Mouse (Mus musculus) mouse embryonic stem cell (cell line): ENCODE measurements at regions not wholly inside any gene's neighbourhood (a gene's known extent, or its start where the extent isn't known, plus 50 kb on each side); places are given as distances from the start of the nearest gene placed in this dataset.
"Not testable (repeated sequence)": the region's sequence is repeated elsewhere in the genome, so short reads cannot be mapped to it uniquely, and the experiment has no call there.

ENCODE experiments used
- in situ Hi-C, 2 experiments: fragments of 300-500 bp; cut with MboI; formaldehyde crosslinking; loops; 1 replicate in 1 of 2; 3 replicates in 1 of 2; pipeline ENCODE4 v1.14.3; 2019 to 2020; ENCODE audit warnings: low sequenced_read_pairs in 2 of 2, low pct_unique_long_range_greater_than_20kb in 1 of 2, mixed read lengths in 1 of 2; ENCODE audit not compliant: unreplicated experiment in 1 of 2

DNA sequence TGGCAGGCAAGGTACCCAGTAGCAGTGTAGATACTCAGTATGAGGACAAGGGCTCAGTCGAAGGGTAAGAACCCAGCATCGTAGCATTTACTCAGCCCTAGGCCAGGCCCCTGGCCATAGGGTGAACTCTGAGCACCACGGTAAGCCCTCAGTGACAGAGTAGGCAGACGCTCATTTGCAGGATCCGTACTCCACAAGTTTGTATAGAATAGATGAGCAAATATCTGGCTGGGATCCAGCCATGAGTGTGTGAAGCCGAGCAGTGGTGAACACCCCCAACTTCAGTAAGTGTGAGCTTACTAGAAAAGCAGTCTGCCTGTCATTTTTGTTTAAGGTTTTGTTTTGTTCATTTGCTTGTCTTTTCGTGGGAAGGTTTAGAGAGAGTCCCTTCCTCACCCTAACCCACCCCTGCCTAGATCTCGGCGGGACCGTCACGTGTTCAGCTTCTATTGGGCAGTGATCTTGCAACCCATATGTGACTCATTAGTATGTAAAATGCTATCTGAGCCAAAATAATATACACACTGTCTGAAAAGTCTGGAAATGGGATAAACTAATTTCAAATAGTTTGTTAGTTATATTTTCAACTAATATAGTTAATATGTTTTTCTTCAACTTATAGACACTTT is 76.3 kb downstream of the Gm5447 start:
- in situ Hi-C loops: no loop called here

DNA sequence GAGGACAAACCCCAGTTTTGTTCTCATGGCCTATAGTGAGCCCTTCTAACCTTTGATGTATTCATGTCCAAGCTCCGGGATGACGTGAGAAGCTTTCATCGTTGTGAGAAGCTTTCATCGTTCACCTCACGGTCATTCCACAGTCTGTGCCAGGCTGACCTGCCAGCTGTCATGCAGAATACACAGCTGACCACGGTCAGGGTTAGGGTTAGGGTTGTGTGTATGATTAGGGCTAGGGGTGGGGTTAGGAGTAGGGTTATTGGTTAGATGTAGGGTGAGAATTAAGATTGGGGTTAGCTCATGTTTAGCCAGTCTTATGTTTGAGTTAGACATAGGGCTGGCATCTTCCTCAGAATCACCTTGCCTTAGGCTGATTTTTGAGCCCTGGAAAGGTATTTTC is 77.6 kb downstream of the Gm5447 start:
- in situ Hi-C loops: not testable (repeated sequence)

- in situ Hi-C loops: no loop called here
Observed at GRCm38 (mm10) chr13:31054356-31054755, 80.4 kb downstream of the Gm5447 start.

DNA sequence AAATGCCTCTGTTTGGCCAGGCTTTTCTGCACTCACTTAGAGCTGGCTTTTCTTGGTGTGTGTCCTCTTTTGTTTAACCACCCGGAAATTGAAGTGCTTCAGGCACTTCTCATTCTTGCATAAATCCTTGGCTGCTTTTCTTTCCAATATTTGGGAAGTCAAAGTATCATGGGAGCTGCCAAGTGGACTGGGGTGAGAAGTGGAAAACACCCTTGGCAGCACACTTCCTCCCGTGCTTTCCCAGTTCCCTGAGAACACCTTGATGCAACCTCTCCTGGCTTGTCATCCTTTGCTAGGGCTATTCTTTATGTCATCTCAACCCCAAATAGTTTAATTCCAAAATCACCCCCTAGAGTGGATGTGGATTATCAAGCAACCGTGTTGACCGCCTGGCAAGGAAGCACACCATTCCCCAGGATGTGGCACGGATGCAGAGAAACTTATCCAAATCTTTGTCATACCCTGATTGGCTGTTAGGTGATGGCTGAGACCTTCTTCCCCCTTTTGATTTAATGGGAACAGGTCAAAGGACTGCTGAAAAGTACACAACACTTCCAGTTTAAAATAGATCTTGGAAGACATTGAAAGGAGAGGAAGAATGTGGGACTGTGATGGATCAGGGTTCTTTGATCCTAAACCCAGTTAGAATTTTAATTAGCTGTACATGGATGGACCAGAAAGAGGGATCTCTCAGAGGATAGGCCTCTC is 81.5 kb downstream of the Gm5447 start:
- in situ Hi-C loops: no loop called here

GRCm38 (mm10) chr13:31056154-31056871 is 82.3 kb downstream of the Gm5447 start:
- in situ Hi-C loops: no loop called here

GRCm38 (mm10) chr13:31060916-31061431 is 87.0 kb downstream of the Gm5447 start:
- in situ Hi-C loops: no loop called here

DNA sequence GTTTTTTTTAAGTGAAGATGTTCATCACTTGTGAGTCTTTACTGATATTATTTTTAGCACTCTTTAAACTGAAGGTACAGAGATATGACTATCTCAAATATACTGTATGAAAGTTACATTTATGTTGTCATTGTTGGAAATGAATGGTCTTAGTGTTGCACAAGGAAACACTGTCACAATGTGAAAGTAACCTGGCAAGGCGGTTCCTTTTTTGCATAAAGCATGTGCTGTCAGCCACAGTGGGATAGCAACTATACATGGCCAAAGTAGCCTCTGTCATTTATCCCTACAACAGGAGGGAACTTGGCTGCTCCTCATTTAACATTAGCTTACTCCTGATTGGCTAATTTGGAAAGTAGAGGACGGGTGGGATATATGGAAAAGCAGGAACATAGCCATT is 94.3 kb downstream of the Gm5447 start:
- in situ Hi-C loops: no loop called here

DNA sequence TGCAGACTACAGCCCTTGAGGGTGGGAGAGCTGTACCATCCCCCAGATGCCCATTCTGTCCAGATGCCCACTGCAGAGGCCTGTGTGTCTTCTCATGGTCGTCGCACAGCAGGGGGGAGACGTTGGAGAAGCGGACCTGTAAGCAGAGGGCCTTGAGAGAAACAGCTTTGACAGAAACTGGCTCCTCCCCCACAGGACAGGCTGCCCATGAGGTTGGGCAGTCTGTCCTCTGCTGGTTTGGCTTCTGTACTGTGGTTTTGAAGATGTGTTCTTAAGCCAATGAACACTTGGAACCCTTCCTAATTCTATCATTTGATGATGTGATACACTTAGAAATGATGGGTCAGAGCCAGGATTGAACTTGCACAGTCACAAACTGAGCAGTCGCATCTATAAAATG is 102.5 kb downstream of the Gm5447 start:
- in situ Hi-C loops: loop anchor here (25.0 kb wide), 1 partner anchor 536 kb away; no protein-coding TSS in a partner anchor

DNA sequence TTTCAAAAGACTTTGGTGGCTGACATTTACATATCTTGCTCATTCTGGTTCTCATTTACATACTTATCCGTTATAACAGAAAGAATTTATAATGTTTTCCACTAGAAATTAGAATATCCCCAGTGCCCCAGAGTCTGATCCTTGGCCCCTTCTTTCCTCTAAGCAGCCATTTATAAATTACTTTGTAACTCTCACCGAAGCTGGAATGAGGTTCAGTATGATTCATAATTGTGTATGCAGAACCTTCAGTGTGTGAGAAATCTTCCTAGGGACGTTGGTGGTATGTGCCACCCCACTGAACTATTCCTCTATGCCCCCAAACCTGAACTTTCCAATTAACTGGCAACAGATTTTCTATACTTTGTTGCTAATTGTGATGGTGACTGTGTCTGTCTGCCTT is 104.7 kb downstream of the Gm5447 start:
- in situ Hi-C loops: loop anchor here (25.0 kb wide), 1 partner anchor 534 kb away; no protein-coding TSS in a partner anchor

DNA sequence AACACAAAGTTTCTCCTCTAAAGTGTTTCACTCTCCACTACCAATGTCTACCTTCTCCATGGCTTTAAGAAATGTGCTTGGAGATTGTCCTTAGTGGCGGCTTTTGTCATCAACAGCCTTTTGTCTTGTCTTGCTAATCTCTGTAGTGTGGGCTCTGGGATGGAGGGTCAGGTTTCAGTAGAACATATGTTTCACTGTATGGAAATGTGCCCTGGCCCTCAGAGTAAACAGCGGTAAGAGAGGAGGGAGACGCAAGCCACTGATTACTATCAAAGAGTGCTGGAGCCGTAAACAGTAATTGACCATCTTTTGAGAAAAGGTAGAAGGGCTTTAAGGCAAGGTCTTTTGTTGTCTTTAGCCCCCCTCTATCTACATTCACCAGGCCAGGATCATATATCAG is 106.2 kb downstream of the Gm5447 start:
- in situ Hi-C loops: loop anchor here (25.0 kb wide), 1 partner anchor 532 kb away; no protein-coding TSS in a partner anchor

GRCm38 (mm10) chr13:31082448-31083140 is 108.6 kb downstream of the Gm5447 start:
- in situ Hi-C loops: loop anchor here (25.0 kb wide), 1 partner anchor 530 kb away; no protein-coding TSS in a partner anchor

DNA sequence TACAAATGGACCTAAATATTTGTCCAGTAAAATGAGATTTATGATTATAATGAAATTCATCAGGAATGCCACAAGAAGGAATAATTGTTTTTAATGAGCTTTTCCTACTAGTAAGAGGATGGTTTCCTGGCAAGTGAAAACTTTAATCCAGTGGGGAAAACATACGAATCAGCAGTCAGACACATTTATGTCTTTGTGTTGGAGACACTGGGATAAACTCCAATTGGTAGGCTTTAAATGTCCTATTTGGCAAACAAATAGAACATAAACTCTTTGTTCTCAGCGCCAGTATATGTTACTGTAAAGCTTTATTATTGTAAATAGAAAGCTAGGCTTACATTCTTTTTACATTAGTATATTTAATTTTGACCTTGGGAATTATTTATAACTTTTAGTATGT is 127.0 kb downstream of the Gm5447 start:
- in situ Hi-C loops: no loop called here

- in situ Hi-C loops: no loop called here
Observed at GRCm38 (mm10) chr13:31107434-31107833, 133.4 kb downstream of the Gm5447 start.

GRCm38 (mm10) chr13:31109231-31109630 is 135.2 kb downstream of the Gm5447 start:
- in situ Hi-C loops: no loop called here

DNA sequence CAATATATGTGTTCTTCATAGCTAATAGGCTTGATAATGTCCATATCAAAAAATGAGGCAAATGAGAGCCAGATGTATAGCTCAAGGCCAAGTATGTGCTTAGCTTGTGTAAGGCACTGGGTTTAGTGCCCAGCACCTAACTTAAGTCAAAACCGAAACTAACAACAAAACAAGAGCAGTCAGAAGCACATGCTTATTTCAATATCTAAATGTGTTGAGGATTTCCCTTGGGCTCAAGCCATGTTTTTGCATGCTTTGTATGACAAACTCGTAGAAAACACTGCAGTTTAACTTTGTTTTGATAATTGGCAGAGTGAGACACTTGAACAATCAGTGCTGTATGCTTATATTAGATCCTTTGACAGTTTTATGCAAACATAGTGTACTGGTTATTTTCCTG is 148.7 kb downstream of the Gm5447 start:
- in situ Hi-C loops: no loop called here

DNA sequence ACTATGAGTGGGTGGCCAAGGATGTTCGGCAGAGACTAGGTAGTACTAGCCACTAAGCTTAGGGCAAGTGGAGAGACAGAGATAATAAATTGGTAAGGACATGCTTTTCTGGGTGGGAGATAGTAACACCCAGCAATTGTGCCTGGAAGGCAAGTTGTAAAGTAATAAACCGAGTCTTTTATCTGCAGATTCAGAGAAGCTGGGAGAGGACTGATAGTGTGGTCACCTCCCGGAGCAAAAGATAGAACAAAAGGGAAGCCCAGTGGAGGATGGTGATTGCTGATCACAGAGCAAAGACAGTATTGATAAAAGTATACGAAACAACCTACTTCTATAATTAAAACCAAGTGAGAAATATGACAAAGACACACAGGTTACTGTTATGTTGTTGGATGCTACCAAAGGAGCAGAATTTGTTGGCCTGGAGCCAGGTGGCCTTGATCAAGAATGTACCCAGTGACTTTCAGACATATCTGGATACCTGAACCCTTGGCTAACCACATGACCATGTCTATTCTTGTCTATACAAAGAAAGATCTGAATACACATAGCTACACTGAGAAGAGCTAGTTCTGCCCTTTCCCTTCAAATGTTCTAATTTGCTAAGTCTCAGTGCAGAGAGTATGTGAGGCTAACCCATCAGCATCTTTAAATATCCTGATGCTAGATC is 150.7 kb downstream of the Gm5447 start:
- in situ Hi-C loops: no loop called here

DNA sequence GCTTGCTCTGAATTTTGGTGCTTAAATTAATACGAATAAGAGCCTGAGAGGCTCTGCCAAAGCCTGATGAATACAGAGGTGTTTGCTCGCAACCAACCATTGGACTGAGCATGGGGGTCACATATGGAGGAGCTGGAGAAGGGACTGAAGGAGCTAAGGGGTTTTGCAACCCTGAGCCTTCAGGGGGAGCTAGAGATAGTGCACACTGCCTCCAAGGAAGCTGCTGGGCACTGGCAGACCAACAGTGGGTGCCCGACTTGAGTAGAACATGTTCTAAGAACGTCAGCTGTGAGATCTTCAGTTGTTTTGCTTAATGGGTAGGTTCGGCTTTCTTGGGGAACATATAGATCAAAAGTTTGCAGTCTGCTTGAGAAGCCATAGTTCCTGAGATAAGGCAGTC is 158.5 kb downstream of the Gm5447 start:
- in situ Hi-C loops: no loop called here

GRCm38 (mm10) chr13:31139686-31140085 is 165.7 kb downstream of the Gm5447 start:
- in situ Hi-C loops: no loop called here
